Mouse (Mus musculus) heart, embryonic 16.5 days (tissue): ENCODE results near the gene Ppp1cb. TPM values are rescaled to one million over a fixed set of nuclear protein-coding genes. Genes with fewer than 3 reads are reported as not detected.

Experiments
- ATAC-seq: fragments of 200-750 bp; cut with Nextera tagmentation; replicated peaks from 2 replicates; pipeline ENCODE4 v1.8.0; 2017; ENCODE audit warnings: moderate number of reproducible peaks; ENCODE audit not compliant: insufficient read depth, low FRiP score; ENCODE audit errors: extremely low read depth
- H3K27ac ChIP-seq: fragments of 300-500 bp; sonication (generic); 2 replicates; pipeline ENCODE4 v1.5.1; 2014; ENCODE audit warnings: mild to moderate bottlenecking, low read length, control low read depth, moderate library complexity
- H3K27me3 ChIP-seq: fragments of 300-500 bp; sonication (generic); 2 replicates; pipeline ENCODE4 v1.6.1; 2014; ENCODE audit warnings: low read length, mixed read lengths; ENCODE audit not compliant: control insufficient read depth, insufficient read depth
- H3K36me3 ChIP-seq: fragments of 300-500 bp; sonication (generic); 2 replicates; pipeline ENCODE4 v1.6.1; 2014; ENCODE audit not compliant: control insufficient read depth, insufficient read depth
- H3K4me1 ChIP-seq: fragments of 300-500 bp; sonication (generic); 2 replicates; pipeline ENCODE4 v1.6.1; 2014; ENCODE audit warnings: low read length, mixed read lengths; ENCODE audit not compliant: control insufficient read depth, insufficient read depth
- H3K4me2 ChIP-seq: fragments of 300-500 bp; sonication (generic); 2 replicates; pipeline ENCODE4 v1.6.1; 2014; ENCODE audit warnings: low read depth, mild to moderate bottlenecking, control low read depth, low read length
- H3K4me3 ChIP-seq: fragments of 300-500 bp; sonication (generic); 2 replicates; pipeline ENCODE4 v1.5.1; 2014; ENCODE audit warnings: mild to moderate bottlenecking, control low read depth, low read length
- H3K9ac ChIP-seq: fragments of 300-500 bp; sonication (generic); 2 replicates; pipeline ENCODE4 v1.6.1; 2014; ENCODE audit warnings: low read length, control low read depth
- H3K9me3 ChIP-seq: fragments of 300-500 bp; sonication (generic); replicated peaks from 2 replicates; pipeline ENCODE4 v1.6.1; 2016; ENCODE audit warnings: low read length; ENCODE audit not compliant: control insufficient read depth
- WGBS: fragments of 180-500 bp; shearing (Covaris S2); extraction: QIAGEN DNeasy Blood & Tissue Kit; methylation state at CpG from one replicate; pipeline ENCODE4 v1.1.7; 2014; 5-methylcytosine and 5-hydroxymethylcytosine counted together
- polyA plus RNA-seq: library from polyadenylated mRNA; unstranded; fragments of >200 nt; fragmentation: Nextera tagmentation; extraction: Ambion mirVana; gene quantifications from 2 replicates; pipeline ENCODE4 v1.2.1, GENCODE M21; 2015

Ppp1cb gene
- polyA plus RNA-seq, 1 experiment from 2014 or later: 251 TPM

DNA sequence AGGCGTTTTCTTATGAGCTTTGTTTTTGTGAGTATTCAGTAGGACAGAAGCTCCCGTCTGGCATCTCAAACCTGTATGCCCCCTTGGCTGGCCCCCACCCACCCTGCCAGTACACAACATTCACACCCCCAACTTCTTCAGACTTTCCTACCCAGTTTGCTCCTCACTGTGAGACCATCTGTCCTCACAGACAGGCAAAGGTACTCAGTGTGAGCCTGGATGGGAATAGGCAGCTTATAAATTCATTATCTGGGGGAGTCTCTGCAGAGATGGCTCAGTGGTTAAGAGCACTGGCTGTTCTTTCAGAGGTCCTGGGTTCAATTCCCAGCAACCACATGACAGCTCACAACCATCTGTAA, 20.1 kb upstream of the Ppp1cb start:
- no peaks in the 10 kb centered on the region for H3K4me1 ChIP-seq
- no peak overlapping the region for H3K4me3 ChIP-seq
- no peak for ATAC-seq
- no peak overlapping the region for H3K4me2 ChIP-seq
- no peak overlapping the region for H3K27ac ChIP-seq
- no peaks in the 10 kb centered on the region for H3K36me3 ChIP-seq
- 71% methylated on average over 2 of the region's 2 CpGs for WGBS
- no peak overlapping the region for H3K9ac ChIP-seq
- H3K27me3 ChIP-seq: no peaks in the 10 kb centered on the region
- no peaks in the 10 kb centered on the region for H3K9me3 ChIP-seq

GRCm38 (mm10) chr5:32441336-32441735, 17.3 kb upstream of the Ppp1cb start:
- no peak overlapping the region for H3K27ac ChIP-seq
- H3K27me3 ChIP-seq: no peaks in the 10 kb centered on the region
- no peak for ATAC-seq
- H3K9ac ChIP-seq: no peak overlapping the region
- WGBS: 66% methylated on average over 3 of the region's 3 CpGs
- no peak overlapping the region for H3K4me3 ChIP-seq
- H3K4me2 ChIP-seq: no peak overlapping the region
- H3K9me3 ChIP-seq: no peaks in the 10 kb centered on the region
- peaks cover 4% of the 10 kb centered on the region for H3K4me1 ChIP-seq
- no peaks in the 10 kb centered on the region for H3K36me3 ChIP-seq

DNA sequence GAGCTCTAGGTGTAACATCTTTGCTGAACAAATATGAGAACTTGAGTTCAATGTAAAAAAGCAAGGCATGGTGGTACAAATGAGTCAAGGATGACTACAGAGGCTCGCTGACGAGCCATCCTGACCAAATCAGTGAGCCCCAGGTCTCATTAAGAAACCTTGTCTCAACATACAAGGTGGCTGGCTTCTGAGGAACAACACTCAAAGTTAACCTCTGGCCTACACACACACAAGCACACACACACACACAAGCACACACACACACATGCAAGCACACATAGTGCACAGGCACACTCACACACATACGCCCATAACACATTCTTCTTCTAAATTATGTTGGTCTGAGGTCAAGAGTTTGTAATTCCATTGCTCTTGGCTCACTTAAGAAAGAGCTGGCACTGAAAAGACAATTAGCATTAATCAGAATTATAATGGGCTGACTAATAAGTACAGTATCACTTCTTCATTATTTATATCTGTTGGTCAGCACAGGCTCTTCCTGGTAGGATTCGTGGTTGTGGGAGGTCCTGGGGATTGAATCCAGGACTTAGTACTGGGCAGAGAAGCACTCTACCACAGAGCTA, 16.6 kb upstream of the Ppp1cb start:
- H3K4me3 ChIP-seq: no peak overlapping the region
- no peaks in the 10 kb centered on the region for H3K27me3 ChIP-seq
- no peak overlapping the region for H3K27ac ChIP-seq
- H3K9me3 ChIP-seq: no peaks in the 10 kb centered on the region
- 83% methylated on average over 4 of the region's 4 CpGs for WGBS
- H3K9ac ChIP-seq: no peak overlapping the region
- ATAC-seq: no peak
- H3K4me1 ChIP-seq: peaks cover 7% of the 10 kb centered on the region
- no peaks in the 10 kb centered on the region for H3K36me3 ChIP-seq
- H3K4me2 ChIP-seq: no peak overlapping the region

DNA sequence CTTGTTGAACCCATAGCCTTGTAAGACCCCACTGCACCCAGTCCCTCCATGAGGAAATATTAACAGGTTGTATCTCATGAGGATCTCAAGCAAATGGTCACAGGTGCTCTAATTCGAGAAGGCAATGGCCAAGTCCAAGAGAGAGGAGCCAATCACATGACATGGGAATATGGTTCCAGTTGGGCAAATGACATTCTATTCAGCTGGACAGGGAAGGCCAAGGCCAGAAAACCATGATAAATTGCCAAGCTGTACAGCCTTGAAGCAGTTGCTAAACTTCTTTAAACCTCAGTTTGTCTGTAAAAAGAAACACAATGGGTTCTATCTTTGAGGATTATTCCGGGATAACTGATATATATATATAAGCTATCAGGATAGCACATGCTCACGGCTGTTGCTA, 14.7 kb upstream of the Ppp1cb start:
- no peaks in the 10 kb centered on the region for H3K9me3 ChIP-seq
- 87% methylated on average over 3 of the region's 3 CpGs for WGBS

GRCm38 (mm10) chr5:32445287-32445921, 13.2 kb upstream of the Ppp1cb start:
- H3K27me3 ChIP-seq: no peaks in the 10 kb centered on the region
- 58% methylated on average over 11 of the region's 11 CpGs for WGBS
- no peaks in the 10 kb centered on the region for H3K36me3 ChIP-seq
- H3K4me2 ChIP-seq: no peak overlapping the region
- no peak for ATAC-seq
- H3K9me3 ChIP-seq: no peaks in the 10 kb centered on the region
- peaks cover 7% of the 10 kb centered on the region for H3K4me1 ChIP-seq
- H3K4me3 ChIP-seq: no peak overlapping the region
- H3K9ac ChIP-seq: no peak overlapping the region
- no peak overlapping the region for H3K27ac ChIP-seq

More for the DNA sequence above, 14.7 kb upstream of the Ppp1cb start:
- no peak for ATAC-seq
- Histone ChIP-seq H3K36me3 (no peaks in the 10 kb centered on the region), H3K27ac (no peak overlapping the region), H3K27me3 (no peaks in the 10 kb centered on the region), H3K4me3 (no peak overlapping the region), H3K4me2 (no peak overlapping the region), H3K9ac (no peak overlapping the region), H3K4me1 (peaks cover 7% of the 10 kb centered on the region)

- no peaks in the 10 kb centered on the region for H3K27me3 ChIP-seq
- H3K9ac ChIP-seq: peak overlapping the region; percentile 50
- peak; percentile 79; the same call in 1 of the 2 replicates for ATAC-seq
- H3K4me3 ChIP-seq: no peak overlapping the region
- peak overlapping the region; percentile 28; the same call in 1 of the 2 replicates for H3K4me2 ChIP-seq
- WGBS: 44% methylated on average over 5 of the region's 5 CpGs
- peak overlapping the region; percentile 88 for H3K27ac ChIP-seq
- no peaks in the 10 kb centered on the region for H3K9me3 ChIP-seq
- H3K36me3 ChIP-seq: no peaks in the 10 kb centered on the region
- H3K4me1 ChIP-seq: peaks cover 7% of the 10 kb centered on the region
These were observed 12.2 kb upstream of the Ppp1cb start for GRCm38 (mm10) chr5:32446394-32446793.

DNA sequence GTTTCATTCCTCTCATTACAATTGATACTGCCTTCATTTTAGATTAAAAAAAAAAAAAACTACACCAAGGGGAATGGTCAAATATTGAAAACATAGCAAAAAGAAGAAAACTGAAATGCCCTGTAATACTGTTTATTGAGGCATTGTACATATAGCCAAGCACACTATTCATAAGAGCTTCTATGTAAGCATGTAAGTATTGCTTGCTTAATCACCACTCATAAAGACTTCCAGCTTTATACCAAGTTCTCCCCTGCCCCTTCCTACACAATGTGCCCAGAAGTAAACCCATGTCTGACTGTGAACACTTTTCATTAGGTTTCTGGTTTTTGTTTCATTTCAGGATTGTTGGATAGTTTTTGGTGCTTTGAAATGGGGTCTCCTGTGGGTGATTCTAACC, 11.8 kb upstream of the Ppp1cb start:
- no peak for ATAC-seq
- Histone ChIP-seq H3K27me3 (no peaks in the 10 kb centered on the region), H3K36me3 (no peaks in the 10 kb centered on the region), H3K4me2 (no peak overlapping the region), H3K9ac (no peak overlapping the region), H3K27ac (0 out of 2 replicates have a peak overlapping the region, but pooled peaks have one; percentile 40), H3K4me3 (no peak overlapping the region), H3K4me1 (peaks cover 7% of the 10 kb centered on the region), H3K9me3 (no peaks in the 10 kb centered on the region)

GRCm38 (mm10) chr5:32459251-32459881, 723 bp downstream of the Ppp1cb start:
- H3K4me3 ChIP-seq: peak overlapping the region; percentile 93
- peak overlapping the region; percentile 97 for H3K9ac ChIP-seq
- peak; percentile 71 for ATAC-seq
- no peaks in the 10 kb centered on the region for H3K36me3 ChIP-seq
- under 1% methylated on average over 60 of the region's 63 CpGs for WGBS
- H3K4me2 ChIP-seq: peak overlapping the region; percentile 67; the same call in 1 of the 2 replicates
- H3K27me3 ChIP-seq: no peaks in the 10 kb centered on the region
- peaks cover 23% of the 10 kb centered on the region for H3K4me1 ChIP-seq
- no peaks in the 10 kb centered on the region for H3K9me3 ChIP-seq
- peak overlapping the region; percentile 98 for H3K27ac ChIP-seq
